ENCODE assay signal across 8 mouse cellular contexts in genomic region chr11:104443359-104443758, GRCm38 (mm10). TPM values are rescaled to one million over a fixed set of nuclear protein-coding genes. Genes with fewer than 3 reads are reported as not detected.
A peak's percentile ranks its signal among the peaks of the same experiment; 100 is the strongest.
DNase-seq lines count a peak whose midpoint lies in the region; ATAC-seq and TF ChIP-seq lines count a peak whose summit lies in the region.

No protein-coding gene starts in this region.

- H3K9ac ChIP-seq in kidney, embryonic 14.5 days (ENCODE audit: low read depth, low read length): peak overlapping the region; percentile 99; the same call in 1 of the 2 replicates
- H3K9ac ChIP-seq in MEL (ENCODE audit: control insufficient read depth, low read depth, low read length, poor library complexity, severe bottlenecking): peak overlapping the region; percentile 91
- peak overlapping the region; percentile 99 for H3K9ac ChIP-seq in hindbrain, embryonic 15.5 days
- H3K9ac ChIP-seq in midbrain, embryonic 14.5 days (replicated peaks; ENCODE audit: low read length): no peak overlapping the region; the same call in 1 of the 2 replicates

- H3K4me2 ChIP-seq in kidney, embryonic 14.5 days (replicated peaks; ENCODE audit: low read depth, low read length): peak overlapping the region; percentile 43
- peak overlapping the region; percentile 81 for H3K4me2 ChIP-seq in hindbrain, embryonic 15.5 days
- H3K4me2 ChIP-seq in midbrain, embryonic 14.5 days (ENCODE audit: low read length): peak overlapping the region; percentile 82

- H3K4me3 ChIP-seq in kidney, embryonic 14.5 days (ENCODE audit: low read length): peak overlapping the region; percentile 74
- H3K4me3 ChIP-seq in MEL (ENCODE audit: control insufficient read depth in 1 of 2, insufficient read depth in 1 of 2, low read depth in 2 of 2, low read length in 2 of 2): peak overlapping the region; percentile 56 to 74; a peak in 3 of 4 replicates
- peak overlapping the region; percentile 87 for H3K4me3 ChIP-seq in hindbrain, embryonic 15.5 days
- H3K4me3 ChIP-seq in midbrain, embryonic 14.5 days (replicated peaks; ENCODE audit: low read depth, low read length): peak overlapping the region; percentile 81

- no peak for DNase-seq in kidney, adult 18-20 months
- DNase-seq in MEL (ENCODE audit: low read depth, low spot score): no peak
- DNase-seq in midbrain, embryonic 14.5 days: no peak
- no peak for DNase-seq in frontal cortex, postnatal 14 days (ENCODE audit: low spot score in 2 of 2)
- no peak for DNase-seq in layer of hippocampus, postnatal 36 days
- no peak for DNase-seq in gastrocnemius, postnatal 4 days (ENCODE audit: low spot score in 2 of 2)

- H3K27ac ChIP-seq in kidney, embryonic 14.5 days (ENCODE audit: low read depth, low read length): no peak overlapping the region; the same call in 1 of the 2 replicates
- peak overlapping the region; percentile 93 for H3K27ac ChIP-seq in MEL (ENCODE audit: control insufficient read depth, low read depth, low read length)
- H3K27ac ChIP-seq in hindbrain, embryonic 15.5 days (replicated peaks): peak overlapping the region; percentile 100; the same call in 1 of the 2 replicates
- H3K27ac ChIP-seq in midbrain, embryonic 14.5 days (replicated peaks; ENCODE audit: low read depth, low read length): no peak overlapping the region

- no peak for ATAC-seq in kidney, embryonic 14.5 days (ENCODE audit: low FRiP score, low TSS enrichment)
- no peak for ATAC-seq in hindbrain, embryonic 15.5 days (ENCODE audit: low FRiP score, low read depth)
- no peak for ATAC-seq in midbrain, embryonic 14.5 days (ENCODE audit: low FRiP score, low TSS enrichment)

- H3K79me2 ChIP-seq in MEL (ENCODE audit: control insufficient read depth, insufficient read depth, low read length, poor library complexity): peaks cover 60% of the 10 kb centered on the region

- no peak for TF ChIP-seq EP300 in MEL (IDR thresholded peaks at IDR 0.05; ENCODE audit: low read depth in 1 of 2, low read length in 2 of 2)

- no peaks in the 10 kb centered on the region for H3K36me3 ChIP-seq in kidney, embryonic 14.5 days (ENCODE audit: control insufficient read depth, insufficient read depth, low read length)
- peaks cover 0 to 57% of the 10 kb centered on the region in 2 experiments; a peak in 2 of 4 replicates for H3K36me3 ChIP-seq in MEL (ENCODE audit: control insufficient read depth in 1 of 2, insufficient read depth in 2 of 2, low read length in 2 of 2)
- no peaks in the 10 kb centered on the region for H3K36me3 ChIP-seq in hindbrain, embryonic 15.5 days
- H3K36me3 ChIP-seq in midbrain, embryonic 14.5 days (ENCODE audit: control insufficient read depth, insufficient read depth, low read length): no peaks in the 10 kb centered on the region

- TF ChIP-seq RAD21 in MEL (IDR thresholded peaks at IDR 0.05; ENCODE audit: low read depth, low read length): no peak

- no peak for TF ChIP-seq POLR2A in MEL (IDR thresholded peaks at IDR 0.05; ENCODE audit: control insufficient read depth in 1 of 2, insufficient read depth in 1 of 2, low read depth in 1 of 2, low read length in 2 of 2, poor library complexity in 1 of 2)

- 49% methylated on average over 2 of the region's 2 CpGs for WGBS in kidney, embryonic 14.5 days
- 49% methylated on average over 2 of the region's 2 CpGs for WGBS in hindbrain, embryonic 15.5 days
- WGBS in midbrain, embryonic 14.5 days: 48% methylated on average over 2 of the region's 2 CpGs

- TF ChIP-seq CTCF in MEL (IDR thresholded peaks at IDR 0.05 in 2 of 3, conservative IDR thresholded peaks at IDR 0.05 in 1 of 3; ENCODE audit: control insufficient read depth in 1 of 3, insufficient read depth in 1 of 3, low read depth in 2 of 3, low read length in 3 of 3, poor library complexity in 1 of 3, severe bottlenecking in 1 of 3): no peak

- no peaks in the 10 kb centered on the region for H3K27me3 ChIP-seq in kidney, embryonic 14.5 days (ENCODE audit: control insufficient read depth, insufficient read depth, low read length)
- no peaks in the 10 kb centered on the region for H3K27me3 ChIP-seq in MEL (ENCODE audit: control insufficient read depth in 1 of 2, insufficient read depth in 2 of 2, low read length in 2 of 2)
- H3K27me3 ChIP-seq in hindbrain, embryonic 15.5 days: no peaks in the 10 kb centered on the region
- no peaks in the 10 kb centered on the region for H3K27me3 ChIP-seq in midbrain, embryonic 14.5 days (ENCODE audit: control insufficient read depth, insufficient read depth, low read length)

- H3K4me1 ChIP-seq in kidney, embryonic 14.5 days (ENCODE audit: control insufficient read depth, insufficient read depth, low read length): peaks cover 7% of the 10 kb centered on the region; the same call in 1 of the 2 replicates
- H3K4me1 ChIP-seq in MEL (ENCODE audit: control insufficient read depth in 1 of 2, insufficient read depth in 2 of 2, low read length in 2 of 2): peaks cover 24 to 47% of the 10 kb centered on the region in 2 experiments
- H3K4me1 ChIP-seq in hindbrain, embryonic 15.5 days (replicated peaks): peaks cover 22% of the 10 kb centered on the region
- H3K4me1 ChIP-seq in midbrain, embryonic 14.5 days (ENCODE audit: control insufficient read depth, insufficient read depth, low read length): peaks cover 18% of the 10 kb centered on the region

- no peaks in the 10 kb centered on the region for H3K9me3 ChIP-seq in kidney, embryonic 14.5 days (ENCODE audit: control insufficient read depth, low read length)
- no peaks in the 10 kb centered on the region for H3K9me3 ChIP-seq in MEL (replicated peaks; ENCODE audit: insufficient read depth, low read length)
- no peaks in the 10 kb centered on the region for H3K9me3 ChIP-seq in hindbrain, embryonic 15.5 days
- H3K9me3 ChIP-seq in midbrain, embryonic 14.5 days (ENCODE audit: control insufficient read depth, low read length): no peaks in the 10 kb centered on the region

TF ChIP-seq in MEL, 35 proteins besides CTCF, POLR2A, EP300 and RAD21:
- peak; percentile 64 for TF ChIP-seq ZNF384 (IDR thresholded peaks at IDR 0.05; ENCODE audit: low read depth, low read length)
- no peak for TF ChIP-seq USF2 (IDR thresholded peaks at IDR 0.05; ENCODE audit: borderline replicate concordance in 1 of 2, insufficient read depth in 1 of 2, low read depth in 1 of 2, low read length in 2 of 2)
- TF ChIP-seq KAT2A (conservative IDR thresholded peaks at IDR 0.05; ENCODE audit: low read depth, low read length): no peak
- no peak for TF ChIP-seq ETS1 (IDR thresholded peaks at IDR 0.05; ENCODE audit: low read depth, low read length)
- TF ChIP-seq CHD1 (IDR thresholded peaks at IDR 0.05; ENCODE audit: low read depth, low read length): 0 out of 2 replicates have a peak, but pooled peaks have one; percentile 15

RNA-seq across cellular contexts. Expression of gene Kansl1, which starts 25.3 kb away (rescaled TPM):
- 20.3 and 29.9 TPM in 2 replicates for polyA plus RNA-seq in kidney, embryonic 14.5 days (2014; fragmentation: Nextera tagmentation; extraction: Ambion mirVana)
- total RNA-seq in MEL (2012; rRNA removed): 14.9 and 17.1 TPM in 2 replicates
- polyA plus RNA-seq in MEL (2012; ENCODE audit: insufficient read depth in 1 of 2, insufficient read length in 2 of 2, low read depth in 1 of 2, low replicate concordance in 2 of 2, missing spikeins in 1 of 2): 10 to 100 TPM; 56.4 to 76.3 TPM
- polyA plus RNA-seq in hindbrain, embryonic 15.5 days (2015; fragmentation: Nextera tagmentation; extraction: Ambion mirVana): 26.0 and 29.0 TPM in 2 replicates
- polyA plus RNA-seq in midbrain, embryonic 14.5 days (2014; fragmentation: Nextera tagmentation; extraction: Ambion mirVana): 27.1 and 39.2 TPM in 2 replicates
- total RNA-seq in layer of hippocampus, postnatal 36 days (2021): 10 to 100 TPM; 68.0 to 71.7 TPM
- total RNA-seq in gastrocnemius, postnatal 4 days (2021): 10 to 100 TPM; 34.6 to 37.7 TPM

Comparison
In these comparisons a context has a peak if more than half of its experiments do, and no peak if none do; other contexts are left out.
1. H3K27ac ChIP-seq: peak in MEL (single experiment) and hindbrain, embryonic 15.5 days (single experiment); none in kidney, embryonic 14.5 days (single experiment) and midbrain, embryonic 14.5 days (single experiment).
2. Peak in every context shown above with its lines, with median percentiles within 50 percentile points of each other: H3K4me2 ChIP-seq and H3K4me3 ChIP-seq.